Mouse (Mus musculus) layer of hippocampus, adult 6 months (tissue): ENCODE results near the gene Uggt2. TPM values are rescaled to one million over a fixed set of nuclear protein-coding genes. Genes with fewer than 3 reads are reported as not detected.

Experiments used
- long read RNA-seq, 2 experiments: library from polyadenylated mRNA; unstranded; transcript quantifications; one replicate each; pipeline ENCODE4 v2.0.0; 2019 to 2020
- polyA plus RNA-seq: library from polyadenylated mRNA; unstranded; fragments of <200 nt; fragmentation: Nextera tagmentation; gene quantifications from 2 replicates; pipeline ENCODE4 v1.2.3, GENCODE M21; 2021

The Uggt2 gene
- 7.6 and 8.6 TPM in 2 replicates for polyA plus RNA-seq
- long read RNA-seq, experiment 1, full-length matches to known transcripts = 5 of 14 reads
- long read RNA-seq, experiment 1, partial matches to known transcripts = 4 of 14 reads
- long read RNA-seq, experiment 1, other reads (novel, unspliced or antisense) = 5 of 14 reads
- long read RNA-seq, experiment 2, full-length matches to known transcripts = 4 of 32 reads
- long read RNA-seq, experiment 2, partial matches to known transcripts = 10 of 32 reads
- long read RNA-seq, experiment 2, other reads (novel, unspliced or antisense) = 18 of 32 reads

GRCm38 (mm10) chr14:119098851-119099569, at the start of gene Uggt2:
Uggt2 (minus strand) TSS chr14:119099430.

DNA sequence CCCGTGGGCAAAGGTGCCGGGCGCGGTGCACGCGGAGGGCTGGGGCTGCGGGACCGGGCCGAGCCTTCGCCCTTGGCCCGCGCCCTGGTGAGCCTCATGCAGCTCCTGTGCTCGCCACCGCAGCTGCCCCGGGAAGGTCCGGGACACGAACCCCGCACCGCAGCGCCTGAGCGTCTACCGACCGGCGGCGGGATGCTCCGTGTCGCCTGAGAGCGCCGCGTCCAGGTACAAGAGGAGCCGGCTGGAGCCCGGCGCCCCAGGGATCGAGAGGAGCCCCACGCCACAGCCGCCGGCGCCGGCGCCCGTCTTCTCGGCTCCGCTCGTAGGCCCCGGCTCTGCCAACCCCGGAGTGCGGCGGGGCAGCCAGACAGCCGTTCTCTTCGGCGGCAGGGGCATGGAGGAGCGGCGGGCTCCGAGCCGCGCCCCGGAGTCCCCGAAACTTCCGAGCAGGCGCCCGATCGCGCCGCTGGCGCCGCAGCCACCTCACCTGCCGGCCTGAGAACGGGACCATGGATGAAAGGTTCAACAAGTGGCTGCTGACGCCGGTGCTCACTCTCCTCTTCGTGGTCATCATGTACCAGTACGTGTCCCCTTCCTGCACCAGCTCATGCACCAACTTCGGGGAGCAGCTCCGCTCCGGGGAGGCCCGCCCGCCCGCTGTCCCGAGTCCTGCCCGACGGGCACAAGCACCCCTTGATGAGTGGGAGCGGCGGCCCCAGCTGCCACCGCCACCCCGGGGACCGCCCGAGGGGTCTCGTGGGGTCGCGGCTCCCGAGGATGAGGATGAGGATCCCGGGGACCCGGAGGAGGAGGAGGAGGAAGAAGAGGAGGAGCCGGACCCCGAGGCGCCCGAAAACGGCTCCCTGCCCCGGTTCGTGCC, 38.9 kb upstream of the Uggt2 start, which contains the start of gene Hs6st3:
TSS of gene Hs6st3 (plus strand) at position 436 of the 880 bp plus-strand sequence.

DNA sequence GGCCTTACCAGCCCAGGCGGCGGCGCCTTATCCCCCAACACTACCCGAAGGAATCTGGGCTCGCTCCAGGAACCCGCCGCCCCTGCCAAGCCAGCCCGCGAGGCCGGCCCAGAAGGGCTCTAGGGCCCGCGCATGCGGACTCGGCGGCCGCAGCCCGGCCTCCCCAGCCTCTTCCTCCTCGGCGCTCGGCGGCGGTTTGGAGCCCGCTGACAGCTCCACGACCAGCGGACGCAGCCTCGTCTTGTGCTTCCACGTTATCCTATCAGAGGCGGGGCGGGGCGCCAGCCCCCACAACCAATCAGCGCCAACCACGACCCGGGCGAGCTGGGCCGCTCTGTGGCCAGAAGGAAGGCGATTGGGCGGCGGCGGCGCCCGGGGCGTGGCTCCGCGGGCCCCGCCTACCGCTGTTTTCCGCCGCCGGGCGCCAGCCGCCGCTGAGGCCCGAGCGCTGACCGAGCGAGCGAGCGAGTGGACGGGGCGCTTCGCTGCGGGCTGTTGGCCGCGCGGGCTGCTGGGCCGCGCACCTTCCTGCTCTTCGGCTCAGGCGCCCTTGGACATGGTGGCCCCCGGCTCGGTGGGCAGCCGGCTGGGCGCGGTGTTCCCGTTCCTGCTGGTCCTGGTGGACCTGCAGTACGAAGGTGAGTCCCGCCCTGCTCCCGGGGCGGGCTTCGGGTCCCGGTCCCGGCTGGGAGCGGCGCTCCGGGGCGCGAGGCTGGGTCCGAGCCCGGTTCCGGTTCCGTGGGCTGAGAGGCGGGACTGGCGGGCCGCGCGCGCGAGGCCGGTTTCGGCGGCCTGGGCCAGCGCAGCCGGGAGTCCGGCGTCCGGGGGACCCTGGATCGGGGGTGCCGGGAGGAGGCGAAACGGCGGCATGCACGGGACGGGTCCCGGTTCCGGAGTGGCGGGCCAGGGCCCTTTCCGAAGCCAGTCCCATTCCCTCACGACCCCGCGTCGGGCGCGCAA, 161.4 kb downstream of the Uggt2 start, which contains the start of gene Dnajc3:
TSS of gene Dnajc3 (plus strand) at position 444 of the 960 bp plus-strand sequence.

Other genes starting within 250 kb of the Uggt2 start
- gene Dzip1, start 174.0 kb downstream of the Uggt2 start, polyA plus RNA-seq = 11.2 and 12.5 TPM in 2 replicates
- 23.2 and 27.3 TPM in 2 replicates for gene Dnajc3, start 161.5 kb downstream of the Uggt2 start, polyA plus RNA-seq
- 3.3 and 3.5 TPM in 2 replicates for gene Hs6st3, start 38.9 kb upstream of the Uggt2 start, polyA plus RNA-seq